Mouse (Mus musculus) embryonic facial prominence, embryonic 10.5 days (tissue): Measurements from ENCODE around the gene Amhr2. TPM values are rescaled to one million over a fixed set of nuclear protein-coding genes. Genes with fewer than 3 reads are reported as not detected.

Source experiments
- DNase-seq: peaks from one replicate; pipeline ENCODE4 v3.0.0-alpha.2; 2017; ENCODE audit warnings: low spot score
- H3K27ac ChIP-seq: fragments of 300-500 bp; sonication (generic); replicated peaks from 2 replicates; pipeline ENCODE4 v1.5.1; 2016; ENCODE audit warnings: mild to moderate bottlenecking
- H3K27me3 ChIP-seq: fragments of 300-500 bp; sonication (generic); replicated peaks from 2 replicates; pipeline ENCODE4 v1.6.1; 2016; ENCODE audit warnings: low read depth, mild to moderate bottlenecking; ENCODE audit not compliant: poor library complexity, severe bottlenecking
- H3K36me3 ChIP-seq: fragments of 300-500 bp; sonication (generic); replicated peaks from 2 replicates; pipeline ENCODE4 v1.6.1; 2016; ENCODE audit warnings: mild to moderate bottlenecking, moderate library complexity
- H3K4me1 ChIP-seq: fragments of 300-500 bp; sonication (generic); 2 replicates; pipeline ENCODE4 v1.6.1; 2016
- H3K4me3 ChIP-seq: fragments of 300-500 bp; sonication (generic); 2 replicates; pipeline ENCODE4 v1.5.1; 2016; ENCODE audit warnings: mild to moderate bottlenecking, moderate library complexity
- H3K9me3 ChIP-seq: fragments of 300-500 bp; sonication (generic); 2 replicates; pipeline ENCODE4 v1.6.1; 2016; ENCODE audit warnings: mild to moderate bottlenecking
- WGBS: fragments of 180-500 bp; shearing (Covaris S2); methylation state at CpG from one replicate; pipeline ENCODE4 v1.1.7; 2016; 5-methylcytosine and 5-hydroxymethylcytosine counted together
- polyA plus RNA-seq: library from polyadenylated mRNA; unstranded; fragments of >200 nt; fragmentation: Nextera tagmentation; extraction: Ambion mirVana; gene quantifications from 2 replicates; pipeline ENCODE4 v1.2.1, GENCODE M21; 2016

The Amhr2 gene
- 0.09 and 0.20 TPM in 2 replicates for polyA plus RNA-seq

DNA sequence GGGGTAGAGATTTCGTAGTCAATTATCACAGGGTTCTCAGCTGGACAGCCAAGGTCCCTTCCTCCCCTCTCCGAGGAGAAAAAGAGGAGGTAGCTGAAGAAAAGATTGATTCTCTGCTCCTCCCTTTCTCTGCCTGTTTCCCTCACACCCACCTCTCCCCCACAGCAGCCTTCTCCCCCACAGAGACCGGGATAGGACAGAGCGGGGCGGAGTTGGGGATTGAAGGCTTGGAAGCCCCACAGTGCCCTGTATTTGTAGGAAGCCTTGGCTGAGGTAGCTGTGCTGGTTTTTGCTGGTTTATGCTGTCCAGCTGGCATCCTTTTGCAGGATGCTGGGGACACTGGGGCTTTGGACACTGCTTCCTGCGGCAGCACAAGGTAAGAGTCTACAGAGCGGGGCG is at the start of gene Amhr2:
Gene Amhr2 (plus strand): TSS at position 222 of the 400 bp plus-strand sequence.
- Histone ChIP-seq H3K4me3 (no peak within 1 kb of the TSS), H3K36me3 (no peaks in the 10 kb centered on the region), H3K27ac (peak within 1 kb of the TSS; percentile 10; the same call in 1 of the 2 replicates), H3K4me1 (peaks cover 4% of the 10 kb centered on the region), H3K27me3 (no peaks in the 10 kb centered on the region), H3K9me3 (no peaks in the 10 kb centered on the region)
- WGBS = 63% methylated on average over 8 of the region's 8 CpGs
- DNase-seq = no peak

DNA sequence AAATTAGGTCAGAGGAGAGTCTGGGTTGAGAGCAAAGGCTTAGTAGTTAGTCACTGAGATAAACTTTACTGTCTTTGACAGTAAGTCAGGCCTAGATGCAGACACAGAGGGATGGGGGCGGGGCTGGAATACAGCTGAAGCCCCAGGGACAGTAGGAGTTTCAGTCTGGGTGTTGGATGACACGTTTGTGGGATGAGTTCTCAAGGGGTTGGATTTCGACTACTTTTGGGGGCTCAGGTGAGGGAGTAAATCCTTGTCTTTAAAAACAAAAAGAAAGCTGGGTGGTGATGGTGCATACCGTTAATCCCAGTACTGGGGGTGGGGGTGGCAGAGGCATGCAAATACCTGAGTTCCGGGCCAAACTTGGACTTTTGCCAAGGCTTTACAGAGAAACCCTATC is 46.5 kb upstream of the Amhr2 start:
- H3K27me3 ChIP-seq = no peaks in the 10 kb centered on the region
- peak overlapping the region; percentile 64; the same call in 1 of the 2 replicates for H3K4me3 ChIP-seq
- WGBS = 18% methylated on average over 5 of the region's 5 CpGs
- H3K4me1 ChIP-seq = peaks cover 60% of the 10 kb centered on the region
- peak overlapping the region; percentile 88; the same call in 1 of the 2 replicates for H3K27ac ChIP-seq
- no peak for DNase-seq
- no peaks in the 10 kb centered on the region for H3K9me3 ChIP-seq
- no peaks in the 10 kb centered on the region for H3K36me3 ChIP-seq

DNA sequence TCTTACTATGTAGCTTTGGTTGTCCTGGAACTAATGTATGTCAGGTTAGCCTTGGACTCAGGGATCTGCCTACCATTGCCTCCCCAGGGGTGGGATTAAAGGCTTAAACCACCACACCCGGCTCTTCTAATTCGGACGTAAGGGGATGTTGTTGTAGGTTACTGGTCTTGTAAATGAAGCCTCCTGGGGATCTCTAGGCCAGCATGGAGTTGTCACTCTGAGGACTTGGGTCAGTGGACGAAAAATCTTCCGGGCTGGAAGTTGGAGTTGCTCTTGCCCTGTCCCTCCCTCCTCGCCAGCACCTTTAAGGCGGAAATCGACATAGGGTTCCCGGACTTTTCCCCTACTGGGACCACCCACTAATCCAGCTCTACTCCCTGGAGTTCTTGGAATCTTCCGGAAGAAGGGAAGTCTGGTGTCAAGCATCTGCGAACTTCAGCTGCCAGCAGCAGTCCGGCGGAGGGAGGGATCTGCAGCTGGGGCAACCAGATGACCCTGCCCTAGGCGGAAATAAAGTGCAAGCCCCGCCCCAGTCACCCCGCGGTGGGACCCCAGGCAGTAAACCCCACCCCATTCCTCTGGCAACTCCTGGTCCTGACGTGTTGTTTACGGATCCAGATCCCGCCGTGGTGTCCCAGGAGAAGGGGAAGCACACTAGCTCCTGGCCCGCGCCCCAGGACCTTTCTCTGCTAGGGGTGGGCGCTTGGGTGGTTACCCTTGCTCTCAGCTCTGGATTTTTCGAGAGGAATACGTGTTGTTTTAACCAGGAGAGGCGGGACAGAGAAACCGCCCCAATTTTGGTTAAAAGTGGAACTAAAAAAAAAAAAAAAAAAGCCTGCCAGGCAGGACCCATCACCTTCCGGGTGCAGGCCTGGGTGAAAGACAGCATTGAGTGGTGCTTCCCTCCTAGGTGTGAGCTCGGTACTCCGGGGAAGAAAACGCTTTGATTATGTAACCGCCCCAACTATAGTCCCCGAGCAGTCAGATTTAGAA is 45.6 kb upstream of the Amhr2 start:
- H3K27ac ChIP-seq = peak overlapping the region; percentile 88
- peak; percentile 88 for DNase-seq
- peak overlapping the region; percentile 64 for H3K4me3 ChIP-seq
- H3K9me3 ChIP-seq = no peaks in the 10 kb centered on the region
- H3K4me1 ChIP-seq = peaks cover 52% of the 10 kb centered on the region
- H3K36me3 ChIP-seq = no peaks in the 10 kb centered on the region
- 3% methylated on average over 34 of the region's 34 CpGs for WGBS
- H3K27me3 ChIP-seq = no peaks in the 10 kb centered on the region

DNA sequence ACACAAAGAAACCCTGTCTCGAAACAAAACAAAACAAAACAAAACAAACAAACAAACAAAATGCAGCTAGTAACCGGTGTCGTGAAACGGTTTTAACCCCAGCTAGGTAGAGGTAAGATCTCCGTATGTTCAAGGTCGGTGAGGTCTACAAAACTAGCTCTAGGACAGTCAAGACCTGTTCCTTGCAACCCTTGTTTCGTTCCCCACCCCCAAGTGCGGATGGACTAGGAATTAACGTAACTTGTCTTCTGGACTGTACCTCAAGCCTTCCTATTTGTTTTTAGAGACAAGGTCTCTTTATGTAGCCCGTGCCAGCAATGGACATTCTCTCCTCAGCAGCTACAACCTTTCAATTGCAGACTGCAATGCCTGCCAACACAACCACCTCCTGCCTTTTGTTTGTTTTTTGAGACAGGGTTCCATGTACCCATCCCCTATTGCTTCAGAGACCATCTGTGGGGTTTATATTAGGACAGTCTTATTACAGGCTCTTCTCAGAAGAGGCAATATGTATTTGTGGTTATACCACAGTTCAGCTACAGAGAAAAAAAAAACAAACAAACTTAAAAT is 44.6 kb upstream of the Amhr2 start:
- H3K27me3 ChIP-seq = no peaks in the 10 kb centered on the region
- DNase-seq = no peak
- no peak overlapping the region for H3K4me3 ChIP-seq
- H3K36me3 ChIP-seq = no peaks in the 10 kb centered on the region
- peaks cover 45% of the 10 kb centered on the region for H3K4me1 ChIP-seq
- no peaks in the 10 kb centered on the region for H3K9me3 ChIP-seq
- WGBS = 76% methylated on average over 10 of the region's 10 CpGs
- peak overlapping the region; percentile 88 for H3K27ac ChIP-seq

DNA sequence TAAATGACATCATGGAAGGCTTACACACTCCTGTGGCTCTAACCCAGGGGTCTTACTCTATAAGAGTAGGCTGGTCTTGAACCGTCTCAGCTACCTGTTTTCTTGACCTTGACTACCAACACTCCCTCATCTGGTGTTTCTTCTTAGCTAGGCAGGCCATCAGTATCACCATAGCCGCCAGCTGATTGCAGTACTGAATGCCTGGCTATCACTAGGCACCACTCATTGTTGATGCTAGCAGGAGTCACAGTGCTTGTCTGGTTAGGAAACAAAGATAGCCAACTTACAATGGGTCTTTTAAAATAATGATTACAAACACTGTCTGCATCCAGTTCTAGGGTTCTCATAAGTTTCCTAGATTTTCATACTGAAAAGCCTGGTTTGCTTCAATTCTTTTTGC is 43.9 kb upstream of the Amhr2 start:
- H3K27ac ChIP-seq = 0 out of 2 replicates have a peak overlapping the region, but pooled peaks have one; percentile 7
- peak overlapping the region; percentile 5; the same call in 1 of the 2 replicates for H3K4me3 ChIP-seq
- H3K36me3 ChIP-seq = no peaks in the 10 kb centered on the region
- 61% methylated on average over 2 of the region's 2 CpGs for WGBS
- H3K27me3 ChIP-seq = no peaks in the 10 kb centered on the region
- DNase-seq = no peak
- H3K4me1 ChIP-seq = peaks cover 39% of the 10 kb centered on the region
- no peaks in the 10 kb centered on the region for H3K9me3 ChIP-seq

DNA sequence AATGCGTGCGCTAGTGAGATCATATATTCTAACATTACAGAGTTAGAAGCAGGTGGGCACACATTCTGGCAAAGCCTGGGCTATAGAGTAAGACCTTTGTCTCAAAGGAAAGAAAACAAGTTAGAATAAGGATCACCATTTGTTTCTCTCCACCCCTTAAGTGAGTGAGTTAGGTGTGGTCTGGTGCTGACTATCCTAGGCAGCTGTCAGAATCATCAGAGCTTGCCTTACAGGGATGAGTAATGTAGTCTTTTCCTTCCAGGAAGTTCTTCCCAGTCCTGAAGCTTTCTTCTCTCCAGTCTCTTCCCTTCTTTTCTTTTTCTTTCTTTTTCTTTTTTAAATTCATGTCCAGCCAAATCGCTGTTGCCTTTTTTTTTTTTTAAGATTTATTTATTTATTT is 43.0 kb upstream of the Amhr2 start:
- DNase-seq = no peak
- H3K27me3 ChIP-seq = no peaks in the 10 kb centered on the region
- 97% methylated on average over 3 of the region's 3 CpGs for WGBS
- H3K4me1 ChIP-seq = peaks cover 43% of the 10 kb centered on the region
- H3K9me3 ChIP-seq = no peaks in the 10 kb centered on the region
- no peak overlapping the region for H3K27ac ChIP-seq
- no peak overlapping the region for H3K4me3 ChIP-seq
- no peaks in the 10 kb centered on the region for H3K36me3 ChIP-seq

DNA sequence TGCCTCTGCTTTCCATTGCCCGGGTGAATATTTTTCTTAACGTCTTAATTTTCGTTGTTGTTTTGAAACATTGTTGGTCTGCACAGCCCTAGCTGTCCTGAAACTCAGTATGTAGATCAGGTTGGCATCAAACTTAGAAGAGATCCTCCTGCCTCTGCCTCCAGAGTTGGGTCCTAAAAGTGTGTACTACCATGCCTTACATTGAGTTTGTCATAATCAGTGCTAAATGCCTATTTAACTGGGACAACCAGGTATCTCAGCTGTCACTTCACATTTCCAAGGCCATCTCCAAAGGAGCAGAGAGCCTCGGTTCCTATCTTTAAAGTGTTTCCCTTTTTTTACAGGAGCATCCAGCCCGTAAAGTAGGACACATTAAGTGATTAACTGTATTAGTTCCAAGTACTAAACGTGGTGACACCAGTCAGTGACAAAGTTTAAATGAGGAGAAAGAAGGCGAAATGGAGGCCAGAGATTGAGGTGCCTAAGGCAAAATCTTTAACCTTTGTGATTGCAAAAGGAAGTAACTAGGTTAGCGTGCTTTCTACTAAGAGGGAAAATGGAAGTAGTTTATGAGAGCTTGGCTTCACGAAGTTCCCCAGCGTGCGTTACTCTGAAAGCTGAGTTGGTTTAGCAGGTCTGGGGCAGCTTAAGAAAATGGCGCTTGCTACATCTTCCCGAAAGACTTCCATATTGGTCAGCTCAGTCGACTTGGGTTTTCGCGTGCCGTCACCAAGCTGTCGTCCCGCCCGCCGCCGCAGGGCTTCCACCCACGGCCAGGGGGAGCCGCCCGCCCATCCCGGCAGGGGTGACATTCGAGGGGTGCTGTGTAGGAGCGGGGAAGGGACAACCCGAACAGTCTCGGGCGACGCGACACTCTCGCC is 40.3 kb upstream of the Amhr2 start:
- WGBS = 17% methylated on average over 34 of the region's 34 CpGs
- Histone ChIP-seq H3K27ac (peak overlapping the region; percentile 99), H3K4me3 (peak overlapping the region; percentile 86), H3K36me3 (peaks cover 25% of the 10 kb centered on the region), H3K4me1 (peaks cover 51% of the 10 kb centered on the region), H3K9me3 (no peaks in the 10 kb centered on the region), H3K27me3 (no peaks in the 10 kb centered on the region)
- no peak for DNase-seq

DNA sequence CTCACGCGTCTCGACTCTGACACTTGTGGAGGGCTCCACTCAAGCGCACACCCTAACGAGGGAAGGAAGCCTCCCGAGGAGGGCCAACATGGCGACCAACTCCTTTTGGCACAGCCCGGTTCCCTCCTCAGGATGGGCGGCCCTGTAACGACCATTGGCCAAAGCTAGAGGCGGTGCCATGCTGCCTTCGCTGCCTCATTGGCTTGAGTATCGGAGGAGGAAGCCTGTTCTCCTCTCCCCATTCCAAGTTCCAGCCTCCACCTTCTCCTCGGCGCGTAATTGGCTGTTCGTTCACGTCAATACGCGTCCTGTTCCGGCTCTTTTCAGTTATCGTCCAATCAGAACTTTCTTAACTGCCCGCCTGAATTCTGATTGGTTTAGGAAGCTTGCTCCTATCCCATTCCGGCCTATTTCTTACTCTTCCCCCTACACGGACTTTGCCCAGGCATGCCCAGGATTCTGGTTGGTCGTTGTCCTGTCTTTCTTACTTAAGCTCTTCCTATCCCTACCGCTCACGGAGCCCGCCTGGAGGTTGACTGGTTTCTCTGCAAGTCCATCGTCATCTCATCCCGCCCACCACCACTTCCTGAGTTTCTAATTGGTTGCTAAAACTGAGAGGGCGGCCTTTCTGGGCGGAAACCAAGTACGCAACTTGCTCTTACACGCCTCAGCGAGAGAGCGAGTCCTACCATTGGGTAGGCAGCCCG is 39.5 kb upstream of the Amhr2 start, which contains the start of gene Sp1:
Gene Sp1 (plus strand): TSS at position 655 of the 707 bp plus-strand sequence.
- Histone ChIP-seq H3K27me3 (no peaks in the 10 kb centered on the region), H3K36me3 (peaks cover 33% of the 10 kb centered on the region), H3K27ac (peak within 1 kb of the TSS; percentile 99), H3K4me1 (peaks cover 51% of the 10 kb centered on the region), H3K9me3 (no peaks in the 10 kb centered on the region), H3K4me3 (peak within 1 kb of the TSS; percentile 86)
- peak; percentile 96 for DNase-seq
- WGBS = under 1% methylated on average over 38 of the region's 38 CpGs

DNA sequence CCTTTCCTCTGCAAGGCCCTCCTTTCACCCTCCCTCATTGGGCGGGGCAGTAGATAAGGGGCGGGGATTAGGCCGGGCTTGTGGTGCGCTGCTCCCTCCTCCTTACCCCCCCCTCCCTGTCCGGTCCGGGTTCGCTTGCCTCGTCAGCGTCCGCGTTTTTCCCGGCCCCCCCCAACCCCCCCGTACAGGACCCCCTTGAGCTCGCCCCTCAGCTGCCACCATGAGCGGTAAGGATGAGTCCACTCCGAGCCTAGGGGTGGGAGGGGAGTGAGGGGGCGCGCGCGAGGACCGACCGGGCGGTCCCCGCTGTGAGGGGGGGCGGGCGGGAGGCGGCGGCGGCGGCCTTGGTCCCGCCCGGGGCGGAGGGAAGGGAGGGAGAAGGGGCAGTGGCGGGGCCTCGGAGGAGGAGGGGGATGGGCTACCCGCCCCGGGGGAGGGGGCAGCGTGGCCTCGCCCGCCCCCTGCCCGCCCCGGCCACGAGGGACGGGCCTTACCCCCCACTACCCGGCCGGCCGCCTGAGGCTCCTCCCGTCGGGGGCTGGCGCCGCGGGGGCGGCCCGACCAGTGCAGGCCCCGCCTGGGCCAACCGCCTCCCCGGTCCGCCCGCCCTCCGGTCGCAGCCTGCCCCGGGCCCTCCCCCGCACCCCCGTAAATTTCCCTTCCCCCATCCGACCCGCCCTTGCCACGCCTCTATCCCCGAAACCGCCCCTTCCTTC is 38.8 kb upstream of the Amhr2 start:
- Histone ChIP-seq H3K27me3 (no peaks in the 10 kb centered on the region), H3K36me3 (peaks cover 40% of the 10 kb centered on the region), H3K4me3 (peak overlapping the region; percentile 86), H3K4me1 (peaks cover 45% of the 10 kb centered on the region), H3K9me3 (no peaks in the 10 kb centered on the region), H3K27ac (peak overlapping the region; percentile 99)
- under 1% methylated on average over 53 of the region's 69 CpGs for WGBS
- DNase-seq = peak; percentile 99

DNA sequence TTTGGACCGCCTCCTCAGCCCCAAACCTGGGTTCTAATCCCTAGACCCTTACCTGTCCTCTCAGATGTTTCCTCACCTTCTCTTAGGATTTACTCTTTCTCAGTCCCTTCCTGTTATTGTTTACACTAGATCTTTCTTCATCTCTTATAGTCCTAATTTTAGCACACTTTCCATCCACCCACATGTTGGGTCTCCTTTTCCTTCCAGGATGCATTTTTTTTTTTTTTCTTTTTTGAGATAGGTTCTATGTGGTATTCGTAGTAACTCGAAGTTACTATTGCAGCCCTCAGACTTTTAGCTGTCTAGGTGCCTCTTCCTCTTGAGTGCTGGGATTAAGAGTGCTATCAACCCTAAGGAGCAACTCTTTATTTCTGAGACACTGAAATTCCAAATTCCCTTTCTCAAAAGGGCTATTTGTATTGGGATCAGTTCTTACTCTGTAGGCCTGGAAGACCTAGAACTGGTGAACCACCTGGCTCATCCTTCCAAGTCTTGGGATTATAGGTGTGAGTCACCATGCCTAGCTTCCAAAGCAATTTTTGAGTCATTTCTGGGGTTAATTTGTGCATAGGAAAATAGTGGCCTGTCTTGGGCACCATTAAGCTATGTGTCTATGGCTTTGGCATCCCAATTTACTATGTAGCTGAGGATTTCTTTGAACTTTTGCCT is 38.1 kb upstream of the Amhr2 start:
- H3K36me3 ChIP-seq = peaks cover 47% of the 10 kb centered on the region
- no peaks in the 10 kb centered on the region for H3K27me3 ChIP-seq
- WGBS = 29% methylated on average over 3 of the region's 3 CpGs
- H3K9me3 ChIP-seq = no peaks in the 10 kb centered on the region
- H3K4me1 ChIP-seq = peaks cover 42% of the 10 kb centered on the region
- H3K27ac ChIP-seq = peak overlapping the region; percentile 99
- DNase-seq = no peak
- H3K4me3 ChIP-seq = peak overlapping the region; percentile 86
